Mouse (Mus musculus): ENCODE results near the gene Pp2d1. TPM values are rescaled to one million over a fixed set of nuclear protein-coding genes. Genes with fewer than 3 reads are reported as not detected.
"Not testable (repeated sequence)": the region's sequence is repeated elsewhere in the genome, so short reads cannot be mapped to it uniquely, and the experiment has no call there.

Pp2d1 gene
- 0.29 and 0.49 TPM in 2 replicates for polyA plus RNA-seq (2016; fragmentation: Nextera tagmentation; extraction: Ambion mirVana)

DNA sequence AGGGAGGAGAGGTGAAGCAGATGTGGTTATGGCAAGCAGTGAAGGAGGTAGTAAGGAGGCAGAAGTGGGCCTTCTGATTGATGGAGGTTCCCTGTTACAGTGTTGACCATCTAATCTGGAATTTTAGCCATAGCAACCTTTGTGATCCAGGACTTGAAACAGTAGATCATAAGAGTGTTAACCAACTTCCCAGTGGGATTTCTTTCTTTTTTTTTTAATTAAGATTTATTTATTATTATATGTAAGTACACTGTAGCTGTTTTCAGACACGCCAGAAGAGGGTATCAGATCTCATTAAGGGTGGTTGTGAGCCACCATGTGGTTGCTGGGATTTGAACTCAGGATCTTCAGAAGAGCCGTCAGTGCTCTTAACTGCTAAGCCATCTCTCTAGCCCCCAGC, at the start of gene Pp2d1:
TSS of gene Pp2d1 (minus strand) at position 101 of the 400 bp plus-strand sequence.
- not testable (repeated sequence) for H3K4me1 ChIP-seq; H3K36me3 ChIP-seq (replicated peaks)
- 83% methylated on average over 2 of the region's 2 CpGs for WGBS

DNA sequence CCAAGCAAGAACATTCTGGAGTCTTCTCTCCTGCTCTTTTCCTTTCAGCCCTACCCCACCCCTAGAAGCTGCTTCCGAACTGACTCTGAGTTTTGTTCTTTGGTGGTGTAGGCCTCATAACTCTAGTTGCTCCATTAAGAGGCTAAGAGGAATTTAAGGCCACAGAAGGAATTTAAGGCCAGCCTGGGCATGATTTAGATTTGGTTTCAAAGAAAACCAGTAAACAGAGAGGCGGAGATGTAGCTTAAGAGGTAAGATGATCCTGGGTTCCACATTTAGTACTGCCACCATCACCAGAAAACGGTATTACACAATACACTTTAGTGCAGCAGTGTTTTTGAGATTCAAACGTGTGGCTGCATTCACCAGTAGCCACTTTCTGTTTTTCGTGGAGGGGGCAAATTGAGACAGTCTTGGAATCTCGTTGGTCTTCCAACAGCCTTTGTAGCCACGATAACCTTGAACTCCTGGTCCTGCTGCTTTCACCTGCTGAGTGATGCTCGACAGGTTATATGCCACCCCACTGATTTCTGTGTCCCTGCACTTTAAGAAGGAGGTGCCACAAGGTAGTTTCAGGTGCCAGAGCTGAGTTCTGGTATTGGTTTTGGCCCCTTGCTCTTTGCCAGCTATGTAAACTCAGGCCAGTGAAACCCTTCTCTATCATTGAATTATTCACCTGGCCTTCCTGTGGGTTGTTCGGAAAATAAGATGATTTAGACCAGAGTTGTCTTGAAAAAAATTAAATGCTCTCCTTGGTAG, 49.0 kb upstream of the Pp2d1 start:
- Histone ChIP-seq H3K4me3 (no peak overlapping the region), H3K27me3 (replicated peaks; ENCODE audit: low read depth, poor library complexity, severe bottlenecking) (no peaks in the 10 kb centered on the region), H3K9me3 (no peaks in the 10 kb centered on the region), H3K36me3 (replicated peaks) (no peaks in the 10 kb centered on the region), H3K4me1 (no peaks in the 10 kb centered on the region), H3K27ac (replicated peaks) (no peak overlapping the region)
- 82% methylated on average over 9 of the region's 9 CpGs for WGBS
- no peak for DNase-seq (ENCODE audit: low spot score)

More for the DNA sequence above, at the start of gene Pp2d1:
- H3K4me3 ChIP-seq; DNase-seq (ENCODE audit: low spot score); H3K9me3 ChIP-seq; H3K27ac ChIP-seq (replicated peaks); H3K27me3 ChIP-seq (replicated peaks; ENCODE audit: low read depth, poor library complexity, severe bottlenecking): not testable (repeated sequence)

DNA sequence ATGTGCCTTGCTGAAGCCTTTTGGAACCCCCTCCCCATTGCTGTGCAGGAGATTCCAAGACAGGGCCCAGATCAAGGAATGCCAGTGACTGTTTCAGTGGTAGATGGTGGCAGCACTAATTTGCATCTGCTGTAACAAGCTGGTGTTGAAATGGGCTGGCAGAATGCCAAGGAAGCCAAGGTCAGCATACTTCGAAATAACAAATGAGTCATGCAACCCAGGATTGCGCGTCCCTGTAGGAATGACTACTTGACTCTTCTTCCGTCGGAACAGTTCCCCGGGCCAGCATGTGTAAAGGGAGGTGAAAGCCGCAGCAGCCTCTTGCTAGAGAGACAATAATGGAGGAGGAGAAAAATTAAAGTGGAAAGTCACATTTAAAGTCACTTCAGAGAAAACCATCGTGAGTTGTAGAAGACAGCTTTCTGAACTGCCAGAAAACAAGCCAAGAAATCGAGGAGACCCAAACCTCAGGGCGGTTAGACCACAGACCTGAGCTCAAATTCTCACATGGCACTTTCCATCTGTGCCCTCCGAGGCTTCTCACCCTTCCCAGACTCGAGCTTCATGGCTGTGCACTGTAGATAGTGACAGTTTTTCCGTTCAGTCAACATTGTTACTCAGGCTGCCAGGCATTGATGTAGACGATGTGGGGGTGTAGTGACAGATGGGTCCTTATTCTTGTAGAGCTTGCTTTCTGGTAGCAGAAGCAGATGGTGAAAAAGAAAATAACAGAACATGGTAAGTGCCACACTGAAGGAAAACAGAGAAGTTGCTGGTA, 48.0 kb upstream of the Pp2d1 start:
- DNase-seq (ENCODE audit: low spot score) = no peak
- Histone ChIP-seq H3K27ac (replicated peaks) (no peak overlapping the region), H3K36me3 (replicated peaks) (no peaks in the 10 kb centered on the region), H3K27me3 (replicated peaks; ENCODE audit: low read depth, poor library complexity, severe bottlenecking) (no peaks in the 10 kb centered on the region), H3K4me1 (no peaks in the 10 kb centered on the region; the same call in 1 of the 2 replicates), H3K9me3 (no peaks in the 10 kb centered on the region), H3K4me3 (no peak overlapping the region)
- WGBS = 84% methylated on average over 14 of the region's 14 CpGs

DNA sequence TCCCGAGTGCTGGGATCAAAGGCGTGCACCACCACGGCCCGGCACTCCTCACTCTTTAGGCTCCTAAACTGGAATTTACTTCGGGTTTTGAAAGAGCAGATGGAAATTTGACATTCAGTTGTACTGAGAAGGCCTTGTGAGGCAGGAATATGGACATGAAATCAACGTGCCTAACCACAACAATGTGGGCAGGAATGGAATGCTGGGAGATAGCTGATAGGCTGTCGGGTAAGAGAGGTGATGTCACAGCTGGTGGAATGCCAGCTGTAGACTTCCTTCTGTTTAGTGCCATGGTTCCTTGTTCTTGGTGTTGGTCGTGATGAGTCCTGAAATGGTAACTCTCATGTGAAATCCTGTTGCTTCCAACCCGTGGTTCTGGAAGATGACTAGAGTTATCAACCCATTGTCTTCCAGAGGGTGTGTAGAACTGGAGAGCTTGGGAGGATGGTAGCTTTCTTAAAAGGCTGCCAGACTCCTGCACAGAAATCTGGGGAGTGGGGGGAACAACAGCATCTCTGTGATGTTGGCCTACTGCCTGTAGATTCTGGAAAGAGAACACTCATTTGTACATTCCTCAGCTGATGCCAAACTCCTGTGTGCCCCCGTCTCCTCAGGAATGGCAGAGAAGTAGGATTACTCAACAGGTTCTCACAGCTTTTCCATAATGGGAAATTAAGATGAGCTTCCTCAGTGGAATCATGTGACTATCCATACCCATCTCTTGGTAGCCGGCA, 44.8 kb upstream of the Pp2d1 start:
- WGBS = 92% methylated on average over 11 of the region's 11 CpGs
- Histone ChIP-seq H3K9me3 (no peaks in the 10 kb centered on the region), H3K4me1 (peaks cover under 1% of the 10 kb centered on the region)

DNA sequence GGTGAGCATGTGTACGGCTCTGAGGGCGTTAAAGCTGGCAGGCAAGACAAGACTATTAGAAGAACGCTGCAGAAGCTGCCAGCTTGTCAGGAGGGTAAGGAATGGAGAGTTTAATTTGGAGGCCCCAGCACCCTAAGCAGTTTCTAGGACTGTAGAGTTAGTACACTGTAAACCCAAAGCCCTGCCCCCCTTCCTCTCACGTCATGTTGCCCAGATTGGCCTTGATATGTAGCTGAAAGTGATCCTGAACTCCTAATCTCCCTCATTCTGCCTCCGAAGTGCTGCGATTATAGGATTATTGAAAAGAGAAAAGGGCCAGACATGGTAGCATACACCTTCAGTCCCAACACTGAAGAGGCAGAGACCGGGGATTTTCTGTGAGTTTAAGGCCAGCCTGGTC, 43.6 kb upstream of the Pp2d1 start:
- WGBS = 86% methylated on average over 7 of the region's 7 CpGs
- Histone ChIP-seq H3K9me3 (no peaks in the 10 kb centered on the region), H3K4me1 (peaks cover 10% of the 10 kb centered on the region), H3K27ac (replicated peaks) (no peak overlapping the region), H3K4me3 (no peak overlapping the region), H3K36me3 (replicated peaks) (no peaks in the 10 kb centered on the region), H3K27me3 (replicated peaks; ENCODE audit: low read depth, poor library complexity, severe bottlenecking) (no peaks in the 10 kb centered on the region)
- DNase-seq (ENCODE audit: low spot score) = no peak

More for the DNA sequence above, 44.8 kb upstream of the Pp2d1 start:
- no peak overlapping the region for H3K4me3 ChIP-seq
- DNase-seq (ENCODE audit: low spot score) = no peak
- no peak overlapping the region for H3K27ac ChIP-seq (replicated peaks)
- no peaks in the 10 kb centered on the region for H3K36me3 ChIP-seq (replicated peaks)
- H3K27me3 ChIP-seq (replicated peaks; ENCODE audit: low read depth, poor library complexity, severe bottlenecking) = no peaks in the 10 kb centered on the region

DNA sequence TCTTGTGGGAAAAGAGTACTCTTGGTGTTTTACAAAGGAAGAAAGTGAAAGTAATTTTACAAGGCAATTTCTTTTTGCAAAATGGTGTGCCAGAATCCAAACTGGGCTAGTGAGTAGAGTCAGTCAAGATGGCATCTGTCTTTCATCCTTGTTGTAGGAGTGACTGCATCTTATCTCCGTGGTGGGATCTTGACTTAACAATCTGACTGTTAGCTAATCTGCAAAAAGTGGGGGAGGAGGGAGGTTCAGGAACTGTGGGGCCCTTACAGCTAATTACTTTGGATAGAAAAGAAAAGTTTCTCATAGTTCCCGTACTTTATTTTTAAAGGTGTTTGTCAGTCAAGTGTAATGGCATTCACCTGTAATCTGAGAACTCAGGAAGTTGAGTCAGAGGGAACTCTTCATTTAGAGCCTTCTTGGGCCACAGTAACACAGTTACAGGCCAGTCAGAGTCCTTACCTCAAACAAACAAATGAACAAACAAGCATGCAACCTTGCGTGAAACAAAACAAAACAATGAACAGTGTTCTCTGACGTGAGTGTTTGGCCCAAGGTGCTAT, 42.9 kb upstream of the Pp2d1 start:
- H3K9me3 ChIP-seq = no peaks in the 10 kb centered on the region
- H3K4me1 ChIP-seq = peaks cover 10% of the 10 kb centered on the region
- H3K27ac ChIP-seq (replicated peaks) = no peak overlapping the region
- H3K36me3 ChIP-seq (replicated peaks) = no peaks in the 10 kb centered on the region
- WGBS = 53% methylated on average over 4 of the region's 4 CpGs
- H3K4me3 ChIP-seq = no peak overlapping the region
- DNase-seq (ENCODE audit: low spot score) = no peak
- H3K27me3 ChIP-seq (replicated peaks; ENCODE audit: low read depth, poor library complexity, severe bottlenecking) = no peaks in the 10 kb centered on the region

DNA sequence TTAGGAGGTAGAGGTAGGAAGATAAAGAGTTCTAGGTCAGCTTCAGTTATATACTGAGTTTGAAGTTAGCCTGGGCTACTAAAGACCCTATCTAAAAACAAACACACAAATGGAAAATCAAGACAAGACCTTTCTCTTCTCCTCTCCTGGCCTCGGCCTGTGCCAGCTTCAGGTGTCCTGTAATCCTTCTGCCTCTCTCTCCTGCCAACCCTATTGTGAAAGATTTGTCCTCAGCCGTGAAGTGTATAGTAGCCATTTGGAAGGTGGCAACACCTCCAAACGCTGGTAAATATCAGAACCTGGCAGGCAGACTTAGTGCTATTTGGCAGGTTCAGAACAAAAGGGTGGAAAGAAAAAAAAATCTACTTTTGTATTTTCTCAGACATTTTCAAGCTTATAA, 41.0 kb upstream of the Pp2d1 start:
- Histone ChIP-seq H3K27me3 (replicated peaks; ENCODE audit: low read depth, poor library complexity, severe bottlenecking) (no peaks in the 10 kb centered on the region), H3K9me3 (no peaks in the 10 kb centered on the region), H3K27ac (replicated peaks) (no peak overlapping the region), H3K36me3 (replicated peaks) (no peaks in the 10 kb centered on the region), H3K4me3 (no peak overlapping the region), H3K4me1 (peaks cover 10% of the 10 kb centered on the region)
- DNase-seq (ENCODE audit: low spot score) = no peak
- 77% methylated on average over 3 of the region's 3 CpGs for WGBS

DNA sequence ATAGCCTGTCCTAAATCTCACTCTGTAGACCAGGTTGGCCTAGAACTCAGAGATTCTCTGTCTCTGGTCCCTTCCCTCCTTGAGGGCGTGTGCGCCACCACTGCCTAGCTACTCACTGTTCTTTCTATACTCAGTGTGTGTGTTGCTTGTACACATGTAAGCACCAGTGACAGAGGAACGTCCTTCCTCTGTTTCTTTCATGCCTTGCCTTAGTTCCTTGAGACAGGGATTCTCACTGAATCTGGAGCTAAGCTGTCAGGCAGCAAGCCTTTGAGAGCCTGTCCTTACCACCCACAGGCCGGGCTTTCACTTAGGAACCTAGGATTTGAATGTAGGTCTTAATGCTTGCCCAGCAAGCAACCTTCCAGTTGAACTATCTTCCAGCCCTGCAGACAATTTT, 40.4 kb upstream of the Pp2d1 start:
- 51% methylated on average over 4 of the region's 4 CpGs for WGBS
- H3K27ac ChIP-seq (replicated peaks) = no peak overlapping the region
- peaks cover 10% of the 10 kb centered on the region for H3K4me1 ChIP-seq
- no peaks in the 10 kb centered on the region for H3K9me3 ChIP-seq
- no peaks in the 10 kb centered on the region for H3K36me3 ChIP-seq (replicated peaks)
- no peaks in the 10 kb centered on the region for H3K27me3 ChIP-seq (replicated peaks; ENCODE audit: low read depth, poor library complexity, severe bottlenecking)
- no peak for DNase-seq (ENCODE audit: low spot score)
- no peak overlapping the region for H3K4me3 ChIP-seq

DNA sequence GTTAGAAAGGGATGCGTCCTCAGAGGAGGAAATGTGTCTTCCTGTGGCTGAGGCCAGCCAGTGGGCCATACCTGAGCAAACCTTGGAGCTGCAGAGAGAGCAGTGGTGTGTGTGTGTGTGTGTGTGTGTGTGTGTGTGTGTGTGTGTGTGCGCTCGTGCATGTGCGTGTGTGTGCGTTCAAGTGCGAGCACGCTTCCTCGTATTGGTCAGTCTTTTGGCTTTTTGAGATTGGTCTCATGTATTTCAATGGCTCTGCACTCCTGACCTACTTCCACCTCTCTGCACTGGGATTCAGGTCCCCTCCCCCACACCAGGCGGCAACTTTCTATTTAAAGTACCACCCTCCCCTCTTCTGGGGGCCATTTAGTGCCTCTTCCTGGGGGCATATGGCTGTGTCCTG, 39.5 kb upstream of the Pp2d1 start:
- 53% methylated on average over 9 of the region's 9 CpGs for WGBS

DNA sequence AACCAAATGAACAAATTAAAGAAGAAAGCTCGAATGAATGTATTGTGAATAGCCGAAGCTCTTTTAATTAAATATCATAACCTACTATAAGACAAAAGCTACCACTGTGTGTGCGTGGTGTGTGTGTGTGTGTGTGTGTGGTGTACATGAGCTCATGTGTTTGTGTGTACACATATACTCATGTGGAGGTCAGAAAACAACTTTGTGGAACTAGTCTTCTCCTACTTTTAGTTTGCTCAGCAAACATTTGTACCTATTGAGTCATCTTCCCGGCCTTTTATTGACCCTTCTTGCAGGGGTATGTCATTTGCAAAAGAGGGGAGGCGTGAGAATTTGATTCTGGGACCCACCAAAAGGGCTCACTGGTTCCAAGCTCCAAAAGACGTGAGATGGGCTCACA, 39.0 kb upstream of the Pp2d1 start:
- H3K9me3 ChIP-seq = no peaks in the 10 kb centered on the region
- no peak overlapping the region for H3K27ac ChIP-seq (replicated peaks)
- H3K36me3 ChIP-seq (replicated peaks) = no peaks in the 10 kb centered on the region
- no peak overlapping the region for H3K4me3 ChIP-seq
- 84% methylated on average over 6 of the region's 6 CpGs for WGBS
- DNase-seq (ENCODE audit: low spot score) = no peak
- H3K4me1 ChIP-seq = peaks cover 12% of the 10 kb centered on the region
- H3K27me3 ChIP-seq (replicated peaks; ENCODE audit: low read depth, poor library complexity, severe bottlenecking) = no peaks in the 10 kb centered on the region

More for the DNA sequence above, 39.5 kb upstream of the Pp2d1 start:
- Histone ChIP-seq H3K36me3 (replicated peaks) (no peaks in the 10 kb centered on the region), H3K9me3 (no peaks in the 10 kb centered on the region), H3K27ac (replicated peaks) (no peak overlapping the region), H3K4me1 (peaks cover 10% of the 10 kb centered on the region), H3K4me3 (no peak overlapping the region), H3K27me3 (replicated peaks; ENCODE audit: low read depth, poor library complexity, severe bottlenecking) (no peaks in the 10 kb centered on the region)
- DNase-seq (ENCODE audit: low spot score) = no peak

DNA sequence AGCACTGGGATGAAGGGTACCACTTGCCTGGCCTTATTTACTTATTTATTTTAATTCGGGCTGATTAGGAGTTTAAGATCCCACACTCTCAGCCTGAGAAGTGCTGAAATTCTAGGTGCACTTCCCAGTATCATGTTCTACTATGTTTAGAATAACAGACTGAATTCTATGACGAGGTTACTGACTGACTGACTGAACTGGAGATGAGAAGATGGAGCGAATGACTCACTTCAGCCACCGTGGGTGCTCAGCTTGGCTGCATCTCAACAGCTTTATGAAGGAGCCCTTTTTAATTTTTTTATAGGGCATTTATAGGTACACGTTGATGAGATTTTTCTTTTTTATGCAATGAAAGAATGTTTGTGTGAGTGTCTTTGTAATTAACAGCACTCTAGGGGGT, 38.5 kb upstream of the Pp2d1 start:
- H3K9me3 ChIP-seq = no peaks in the 10 kb centered on the region
- no peak overlapping the region for H3K4me3 ChIP-seq
- WGBS = 82% methylated on average over 5 of the region's 5 CpGs
- DNase-seq (ENCODE audit: low spot score) = no peak
- H3K27me3 ChIP-seq (replicated peaks; ENCODE audit: low read depth, poor library complexity, severe bottlenecking) = no peaks in the 10 kb centered on the region
- H3K27ac ChIP-seq (replicated peaks) = no peak overlapping the region
- H3K36me3 ChIP-seq (replicated peaks) = no peaks in the 10 kb centered on the region
- H3K4me1 ChIP-seq = peaks cover 16% of the 10 kb centered on the region

DNA sequence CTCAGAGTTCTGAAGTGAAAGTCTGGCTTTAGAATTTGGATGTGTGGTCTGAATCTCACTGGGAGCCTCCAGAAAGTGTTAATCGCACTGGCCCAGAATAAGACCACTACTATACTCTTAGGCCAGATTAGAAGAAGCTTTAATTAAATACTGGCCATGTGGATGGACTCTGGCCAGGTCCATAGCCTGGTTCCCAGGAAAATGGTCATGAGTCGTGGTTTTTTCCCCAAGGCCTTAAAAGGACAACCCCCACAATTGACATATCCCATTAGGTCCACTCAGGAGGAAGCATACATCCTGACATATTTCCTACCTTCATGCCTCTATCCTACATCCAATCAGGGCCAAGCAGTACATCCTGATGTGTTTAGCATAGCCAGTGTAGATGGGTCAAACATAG, 37.9 kb upstream of the Pp2d1 start:
- no peaks in the 10 kb centered on the region for H3K9me3 ChIP-seq
- DNase-seq (ENCODE audit: low spot score) = no peak
- no peaks in the 10 kb centered on the region for H3K36me3 ChIP-seq (replicated peaks)
- WGBS = 90% methylated on average over 2 of the region's 2 CpGs
- peaks cover 16% of the 10 kb centered on the region for H3K4me1 ChIP-seq
- H3K27ac ChIP-seq (replicated peaks) = no peak overlapping the region
- no peaks in the 10 kb centered on the region for H3K27me3 ChIP-seq (replicated peaks; ENCODE audit: low read depth, poor library complexity, severe bottlenecking)
- no peak overlapping the region for H3K4me3 ChIP-seq
